Mouse (Mus musculus) cerebellum, adult (tissue): ENCODE results near the gene Agxt.
A peak's percentile ranks its signal among the peaks of the same experiment; 100 is the strongest.

Source experiments
- ATAC-seq: cut with Nextera tagmentation; 2 replicates; pipeline ENCODE4 v1.9.2; 2017; ENCODE audit warnings: mild to moderate bottlenecking, moderate library complexity, mixed read lengths; ENCODE audit not compliant: insufficient number of reproducible peaks, low FRiP score, low TSS enrichment

The Agxt gene

DNA sequence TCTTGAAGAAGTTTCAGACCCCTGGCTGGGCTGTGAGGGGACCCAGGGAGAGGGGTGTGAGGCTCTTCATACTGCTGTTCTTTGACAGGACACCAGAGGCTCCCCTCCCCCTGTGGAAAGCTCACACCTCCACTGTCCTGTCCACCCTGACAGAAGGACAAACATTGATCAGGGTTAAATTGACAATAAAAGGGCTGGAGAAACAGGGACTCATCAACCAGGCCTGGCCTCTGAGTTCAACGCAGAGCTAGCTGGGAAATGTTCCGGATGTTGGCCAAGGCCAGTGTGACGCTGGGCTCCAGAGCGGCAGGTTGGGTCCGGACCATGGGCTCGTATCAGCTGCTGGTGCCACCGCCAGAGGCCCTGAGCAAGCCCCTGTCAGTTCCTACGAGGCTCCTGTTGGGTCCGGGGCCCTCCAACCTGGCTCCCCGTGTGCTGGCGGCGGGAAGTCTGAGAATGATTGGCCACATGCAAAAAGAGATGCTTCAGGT, at the start of gene Agxt:
Gene Agxt, plus strand, starts transcription at position 205 of the 491 bp plus-strand sequence.
- ATAC-seq: no peak

DNA sequence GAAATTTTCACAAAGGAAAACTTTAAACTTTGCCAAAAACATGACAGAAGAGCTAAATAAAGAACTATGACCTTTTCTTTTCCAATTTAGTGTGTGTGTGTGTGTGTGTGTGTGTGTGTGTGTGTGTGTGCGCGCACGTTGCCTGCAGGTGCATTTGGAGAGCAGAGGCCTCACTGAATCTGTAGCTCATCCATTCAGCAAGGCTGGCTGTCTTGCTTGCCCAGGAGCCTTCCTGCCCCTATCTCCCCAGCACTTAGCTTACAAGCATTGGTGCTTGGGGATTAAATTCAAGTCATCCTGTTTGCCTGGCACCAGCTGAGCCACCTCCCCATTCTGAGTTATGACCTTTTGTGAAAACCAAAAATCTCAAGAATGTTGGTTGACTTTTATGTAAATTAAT, 42.5 kb upstream of the Agxt start:
- no peak for ATAC-seq

DNA sequence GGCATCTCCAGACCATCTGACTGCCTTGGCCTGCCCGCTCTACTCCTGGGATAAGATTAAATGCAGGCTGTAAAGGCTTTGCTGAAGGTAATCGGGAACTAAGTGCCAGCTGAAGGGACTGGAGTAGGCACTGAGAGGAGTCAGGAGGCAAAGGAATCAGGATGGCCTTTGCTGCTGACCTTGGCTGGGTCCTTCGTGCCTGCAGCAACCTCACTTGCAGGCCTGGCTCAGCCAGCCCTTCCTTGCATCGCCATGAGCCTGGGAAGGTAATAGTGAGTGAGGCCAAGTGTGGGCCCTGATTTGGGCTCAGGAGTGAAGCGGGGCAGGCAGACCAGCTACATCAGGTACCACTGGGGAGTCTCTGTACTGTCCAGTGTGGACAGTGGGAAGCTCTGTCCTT, 36.1 kb upstream of the Agxt start:
- no peak for ATAC-seq

DNA sequence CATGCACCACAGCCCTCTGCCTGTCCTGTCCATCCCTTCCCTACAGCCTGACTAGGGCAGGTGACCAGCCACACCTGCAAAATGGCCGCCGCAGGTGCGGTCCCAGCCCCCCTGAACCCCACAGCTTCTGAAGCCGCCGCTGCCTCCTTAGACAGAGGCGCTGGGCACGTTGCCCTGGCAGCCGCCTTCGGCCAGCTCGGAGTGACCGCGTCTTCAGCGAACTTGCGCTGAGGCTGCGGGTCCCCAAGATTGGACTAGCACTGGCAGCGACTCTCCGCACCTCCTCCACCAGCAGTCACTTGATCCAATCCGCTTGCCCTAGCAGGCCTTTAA, 34.8 kb upstream of the Agxt start:
- ATAC-seq: no peak

DNA sequence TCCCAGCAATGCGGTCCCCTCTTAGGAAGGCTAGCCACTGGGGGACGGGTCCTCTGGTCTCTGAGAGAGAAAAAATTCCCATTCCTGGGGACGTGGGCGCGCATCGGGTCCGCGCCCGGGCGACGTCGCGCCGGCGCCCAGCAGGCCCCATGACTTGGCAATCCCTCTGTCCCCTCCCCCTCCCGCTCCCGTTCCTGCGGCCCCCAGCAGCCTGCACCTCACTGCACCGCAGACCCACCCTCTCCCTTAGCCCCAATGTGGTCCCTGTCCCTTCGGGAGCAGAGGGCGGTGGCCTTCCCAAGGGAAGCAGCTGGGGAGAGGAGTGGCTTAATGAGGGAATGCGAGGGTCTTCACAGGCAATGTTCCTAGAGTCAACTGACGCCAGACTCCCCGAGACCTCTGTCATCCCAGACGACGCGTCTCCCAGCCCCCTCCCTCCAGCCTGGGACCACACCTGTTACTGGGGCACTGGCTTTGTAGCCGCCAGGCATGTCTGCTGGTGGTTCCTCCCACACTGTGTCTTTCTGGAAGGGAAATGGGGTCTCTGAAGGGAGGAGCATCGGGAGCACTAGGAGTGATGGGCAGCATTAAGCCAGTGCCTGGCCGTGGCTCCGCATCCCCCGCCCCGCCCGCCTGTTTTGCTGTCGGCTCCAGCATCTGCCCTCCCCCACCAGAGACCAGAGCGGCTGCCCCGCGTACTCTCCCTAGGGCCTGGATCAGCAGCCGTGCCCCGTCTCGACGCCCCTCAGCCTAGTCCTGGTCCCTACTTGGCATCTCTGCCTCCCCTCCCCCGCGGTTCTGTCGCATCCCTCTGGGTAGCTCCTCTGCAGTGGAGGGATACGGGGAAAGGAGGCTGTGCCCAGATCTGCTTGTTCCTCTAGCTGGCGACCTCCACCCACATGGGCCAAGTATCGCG, 34.2 kb upstream of the Agxt start:
- ATAC-seq: peak; percentile 33

DNA sequence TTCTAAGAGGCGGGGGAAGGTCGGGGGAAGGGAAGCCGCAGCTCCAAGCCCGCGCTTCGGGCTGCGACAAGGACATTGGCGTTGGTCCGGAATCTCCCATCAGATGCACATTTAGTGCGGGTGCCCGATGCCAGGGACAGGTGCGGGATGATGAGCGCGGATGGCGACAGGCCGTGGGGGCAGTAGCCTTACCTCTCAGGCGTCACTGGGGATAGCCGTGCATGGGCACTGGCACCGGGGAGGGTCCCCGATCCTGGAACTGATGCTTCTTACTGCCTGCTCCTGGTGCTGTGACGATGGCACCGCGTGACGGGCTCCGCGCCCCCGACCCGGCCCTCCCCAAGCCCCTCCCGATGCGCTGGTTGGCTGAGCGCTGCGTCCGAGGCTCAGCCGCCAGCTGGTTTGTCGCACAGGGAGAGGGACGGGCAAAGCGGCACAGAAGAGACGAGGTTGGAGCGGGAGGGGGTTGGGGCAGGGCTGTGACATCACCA, 33.4 kb upstream of the Agxt start, which contains the start of gene Kif1a:
Gene Kif1a, minus strand, starts transcription at position 381 of the 491 bp plus-strand sequence.
- peak; percentile 86 for ATAC-seq

DNA sequence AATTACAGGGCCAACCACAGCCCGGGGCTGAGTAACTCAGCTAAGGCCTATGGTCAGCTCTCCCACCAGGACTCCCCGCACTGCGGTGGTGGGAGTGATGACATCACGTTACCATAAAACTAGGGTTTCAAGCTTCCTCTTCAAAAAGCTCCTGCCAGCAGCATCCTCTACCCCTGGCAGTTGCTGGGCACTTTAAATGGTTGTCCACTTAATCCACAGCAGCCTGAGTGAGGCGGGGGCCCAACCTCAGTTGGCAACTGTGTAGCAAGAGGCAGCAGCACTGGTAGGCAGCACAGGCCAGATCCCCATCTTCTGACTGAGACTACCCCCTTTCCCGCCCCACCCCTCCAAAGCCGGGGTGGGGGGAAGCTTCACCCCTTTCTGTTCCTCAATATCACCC, 32.3 kb upstream of the Agxt start:
- ATAC-seq: no peak

DNA sequence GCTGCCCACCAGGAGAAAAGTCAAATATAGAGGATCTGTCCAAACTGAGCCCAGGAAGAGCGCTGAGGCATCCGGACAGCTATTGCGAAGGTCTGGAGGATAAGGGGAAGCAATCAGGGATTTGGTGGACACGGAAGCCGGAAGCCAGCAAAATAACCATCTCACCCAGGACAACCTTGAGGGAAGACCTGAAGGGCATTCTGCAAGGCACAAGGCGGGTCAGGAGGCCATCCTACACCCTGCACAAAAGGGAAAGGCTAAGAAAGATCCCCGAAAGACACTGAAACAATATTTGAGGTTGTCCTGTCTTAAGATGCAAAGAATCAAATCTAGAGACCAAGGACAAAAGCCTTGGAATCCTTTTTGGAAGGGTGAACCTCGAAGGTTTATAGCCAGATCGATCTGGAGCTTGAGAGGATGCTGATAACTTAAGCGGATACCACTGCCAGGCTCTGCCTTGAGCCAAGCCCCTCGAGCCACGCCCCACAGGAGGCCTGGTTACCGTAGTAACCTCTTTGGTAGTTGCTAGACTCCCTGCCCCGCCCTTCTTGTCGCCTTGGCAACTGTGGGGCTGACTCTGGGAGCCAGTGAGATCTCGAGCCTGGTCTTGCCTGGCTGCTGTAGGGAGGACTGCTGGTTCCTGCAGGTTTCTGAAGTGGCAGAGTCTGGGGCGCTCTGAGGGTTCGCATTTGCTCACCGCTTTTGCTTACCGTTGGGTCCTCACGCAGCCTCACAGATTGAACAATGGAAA, 20.2 kb upstream of the Agxt start:
- peak; percentile 98 for ATAC-seq

DNA sequence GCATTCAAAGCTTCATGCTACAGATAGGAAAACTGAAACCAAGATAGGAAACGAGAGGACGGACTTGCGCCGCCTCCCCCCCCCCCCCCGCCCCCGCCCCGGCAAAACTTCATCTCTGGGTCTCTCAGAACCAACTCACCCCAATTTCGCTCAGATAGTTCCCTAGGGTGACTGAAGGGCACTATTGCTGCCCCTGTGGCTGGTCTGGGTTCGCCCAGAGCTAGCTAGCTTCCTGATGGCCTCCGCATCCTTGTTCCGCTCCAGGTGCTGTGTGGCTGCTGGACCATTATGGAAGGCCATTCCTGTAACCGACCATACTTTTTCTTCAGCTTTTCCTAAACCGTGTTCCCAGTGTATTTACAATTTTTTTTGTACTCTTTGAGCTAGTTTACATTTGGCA, 19.6 kb upstream of the Agxt start:
- ATAC-seq: no peak

DNA sequence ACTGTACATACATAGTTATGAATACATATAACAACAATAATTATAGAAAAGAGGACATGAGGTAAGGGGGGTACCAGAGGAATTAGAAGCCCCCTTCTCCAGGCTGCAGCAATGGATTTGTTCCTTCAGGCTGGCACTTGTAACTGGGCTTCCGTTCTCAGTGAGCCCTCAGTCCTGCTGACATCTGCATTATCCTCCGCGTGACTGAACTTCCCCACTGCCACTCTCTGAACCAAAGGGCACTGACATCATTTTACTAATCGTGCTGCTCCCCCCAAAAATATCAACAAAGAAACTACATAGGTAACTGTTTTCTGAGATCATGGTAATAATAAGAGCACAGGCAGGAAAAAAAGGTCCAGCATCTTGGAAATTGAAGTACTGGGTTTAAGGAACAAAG, 16.2 kb upstream of the Agxt start:
- no peak for ATAC-seq

DNA sequence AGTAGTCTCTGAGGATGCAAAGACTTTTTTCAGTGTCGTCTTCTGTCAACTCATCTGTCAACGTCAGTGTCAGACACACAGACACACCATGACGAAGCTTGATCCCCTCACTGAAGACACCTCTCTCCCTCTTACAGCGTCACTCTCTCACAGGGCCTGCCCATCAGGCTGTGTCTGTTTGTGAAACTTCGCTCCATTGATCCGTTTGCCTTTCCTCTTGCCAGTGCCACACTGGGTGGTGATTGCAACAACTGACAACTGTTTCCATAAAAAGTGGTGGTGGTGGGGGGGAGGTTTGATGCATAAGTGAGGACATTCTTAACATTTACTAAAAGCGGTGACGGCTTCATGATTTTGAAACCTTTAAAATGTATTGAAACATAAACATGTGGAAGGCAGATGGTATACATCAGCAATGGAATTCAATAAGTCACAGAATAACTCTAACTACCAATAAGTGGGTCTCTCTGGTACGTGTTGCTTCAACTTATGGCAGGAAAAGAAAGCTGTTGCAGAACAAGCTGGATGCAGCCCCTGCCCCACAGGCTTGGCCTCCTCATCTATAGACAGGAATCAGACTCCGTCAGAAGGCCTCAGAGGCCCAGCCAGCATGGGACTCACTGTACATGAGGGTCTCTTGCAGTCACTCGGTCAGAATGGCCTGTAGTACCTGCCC, 11.7 kb upstream of the Agxt start:
- no peak for ATAC-seq

DNA sequence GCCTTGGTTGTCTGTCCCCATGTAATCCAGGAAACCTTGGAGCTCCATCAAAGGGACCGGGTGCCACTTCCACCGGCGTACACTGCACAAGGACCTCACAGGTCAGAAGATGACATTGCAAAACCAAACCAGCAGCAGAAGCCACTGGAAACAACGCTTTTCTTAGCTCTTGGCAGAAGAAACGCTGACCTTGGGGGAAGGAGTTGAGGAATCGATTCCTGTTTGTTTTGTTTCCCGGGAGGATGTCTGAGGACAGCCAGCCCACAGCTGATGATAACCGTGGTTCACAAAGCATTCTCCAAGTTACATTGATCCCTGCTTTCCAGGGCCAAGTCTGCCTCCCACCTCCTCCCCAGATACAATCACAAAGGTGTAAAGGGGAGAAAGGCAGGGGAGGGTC, 11.0 kb upstream of the Agxt start:
- ATAC-seq: no peak

DNA sequence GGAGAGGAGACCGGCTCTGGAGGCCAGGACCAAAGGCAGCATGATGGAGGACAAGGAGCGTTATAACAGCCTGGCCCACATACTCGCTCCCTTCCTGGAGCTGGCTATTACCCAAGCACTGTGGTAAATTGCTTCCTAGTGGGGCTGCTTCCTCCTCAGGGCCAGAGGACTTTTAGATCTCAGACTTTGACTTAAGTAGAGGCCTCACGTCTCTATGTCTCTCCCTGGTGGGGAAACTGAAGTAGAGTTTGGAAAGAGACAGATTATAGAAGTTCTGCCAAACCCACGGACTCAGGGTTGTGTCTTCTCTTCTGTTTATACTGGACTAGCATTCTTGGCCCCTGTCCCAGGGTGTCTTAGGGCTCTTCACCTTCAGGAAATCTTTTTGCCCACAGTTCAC, 9.8 kb upstream of the Agxt start:
- ATAC-seq: no peak

DNA sequence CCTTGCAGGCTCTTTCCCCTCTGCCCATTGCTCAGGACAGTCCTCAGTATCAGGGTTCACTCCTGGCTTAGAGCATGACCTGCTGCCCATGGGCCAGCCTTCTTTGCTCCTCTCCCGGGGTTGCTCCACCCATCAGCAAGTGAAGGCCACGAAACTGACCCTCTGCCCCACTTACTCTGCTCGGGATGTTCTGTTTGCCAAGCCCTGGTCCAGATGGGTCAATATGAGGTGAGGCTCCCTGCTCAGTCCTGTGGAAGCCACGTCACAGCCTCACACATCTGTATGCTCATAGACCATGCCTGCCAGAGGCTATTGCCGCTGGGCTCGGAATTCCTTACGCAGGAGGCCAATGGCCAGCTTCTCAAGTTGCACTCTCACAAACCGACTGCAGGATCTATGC, 6.8 kb upstream of the Agxt start:
- ATAC-seq: no peak

DNA sequence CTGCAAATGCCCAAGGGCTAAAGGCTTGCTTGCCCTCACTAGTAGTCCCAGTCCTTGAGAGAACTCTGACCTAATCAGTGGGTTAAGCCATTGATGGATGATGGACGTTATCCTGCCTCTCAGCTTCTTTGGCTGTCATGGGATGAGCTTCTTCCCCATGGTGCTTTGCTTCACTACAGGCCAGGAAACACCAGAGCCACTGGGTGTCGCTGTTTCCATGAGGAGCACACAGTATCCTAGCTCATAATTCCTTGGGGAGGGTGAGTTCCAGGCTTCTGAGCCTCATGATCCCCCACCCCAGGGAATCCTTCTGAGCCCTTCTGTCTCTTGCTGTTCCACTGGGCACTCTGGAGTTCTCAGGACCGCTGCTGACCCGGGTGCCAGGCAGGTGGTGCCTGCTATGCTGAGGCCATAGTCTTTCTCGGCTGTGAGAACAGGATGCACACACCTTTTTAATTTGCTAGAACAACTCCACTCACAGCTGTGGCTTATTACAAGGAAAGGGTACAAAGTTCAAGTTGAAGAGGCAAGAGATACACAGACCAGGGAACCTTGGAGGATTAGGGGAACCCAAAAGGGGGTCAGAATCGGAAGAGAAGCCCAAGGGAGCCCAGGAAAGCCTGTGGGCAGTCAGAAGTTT, 6.2 kb upstream of the Agxt start:
- ATAC-seq: peak; percentile 75

DNA sequence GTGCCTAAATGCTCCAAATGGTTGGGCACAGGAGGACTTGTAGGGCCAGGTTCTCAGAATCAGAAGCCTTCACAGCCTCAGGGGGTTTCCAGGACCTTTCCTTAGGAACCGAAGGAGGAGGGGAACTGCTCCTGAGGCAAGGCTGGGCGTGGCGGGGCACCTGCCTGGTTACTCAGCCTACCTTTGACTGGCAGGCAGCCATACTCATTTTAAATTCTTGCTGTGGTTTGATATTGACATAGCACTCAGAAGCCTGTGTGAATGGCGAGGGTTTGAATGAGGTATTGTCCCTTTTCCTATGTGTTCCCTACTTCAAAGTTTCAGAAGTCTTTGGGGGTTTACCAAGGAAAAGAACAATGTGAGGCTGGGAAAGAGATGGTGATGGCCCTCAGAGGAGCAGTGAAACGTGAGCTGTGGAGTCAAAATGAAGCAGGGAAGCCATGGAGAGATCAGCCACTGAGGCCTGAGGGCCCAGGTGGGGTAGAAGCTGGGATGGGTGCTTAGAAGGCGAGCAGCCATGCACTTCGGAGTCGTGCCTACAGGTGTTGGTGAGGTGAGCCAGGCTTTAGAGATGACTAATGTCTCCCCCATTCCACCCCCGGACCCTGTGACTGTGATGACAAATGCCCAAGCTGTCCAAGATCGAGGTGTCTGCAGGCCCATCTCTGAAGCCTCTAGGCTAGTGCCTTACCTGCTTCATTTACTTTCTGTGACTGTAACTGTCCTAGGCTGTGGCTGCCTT, 4.6 kb upstream of the Agxt start:
- ATAC-seq: no peak

DNA sequence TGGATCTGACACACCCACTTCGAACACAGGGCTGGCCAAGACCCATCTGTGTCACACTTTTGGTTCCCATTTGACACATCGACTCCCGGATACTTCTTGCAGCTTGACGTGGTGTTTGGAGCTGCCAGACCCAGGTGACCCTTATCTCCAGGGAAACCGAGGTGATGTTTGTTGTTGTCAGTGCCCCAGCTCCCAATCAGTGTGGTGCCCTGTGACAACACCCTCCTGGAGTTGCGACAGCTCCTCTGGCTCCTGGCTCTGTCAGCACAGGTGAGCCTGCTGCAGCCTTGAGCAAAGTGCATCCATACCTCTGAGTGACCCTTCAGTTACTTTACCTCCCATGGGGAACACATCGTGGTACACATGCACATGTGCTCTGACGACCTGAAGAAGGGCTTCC, 2.4 kb upstream of the Agxt start:
- no peak for ATAC-seq

DNA sequence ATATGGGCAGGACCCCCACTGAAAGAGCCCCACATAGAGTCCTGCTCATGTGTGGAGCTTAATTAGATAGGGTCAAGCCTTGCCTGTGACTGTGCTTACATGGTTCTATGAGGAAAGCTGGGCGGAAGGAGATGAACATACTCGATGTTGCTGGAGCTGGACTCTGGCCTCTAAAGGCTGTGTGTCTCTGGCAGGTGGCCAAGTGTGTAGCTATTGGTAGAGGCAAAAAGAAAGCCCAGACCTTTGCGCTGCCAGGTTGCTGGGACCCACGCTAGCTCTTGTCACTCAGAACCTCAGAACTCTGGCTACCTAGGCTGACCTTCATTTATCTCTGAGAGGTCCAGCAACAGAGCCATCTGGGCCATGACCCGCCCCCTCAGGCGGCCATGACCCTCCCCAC, 3.5 kb downstream of the Agxt start:
- no peak for ATAC-seq

DNA sequence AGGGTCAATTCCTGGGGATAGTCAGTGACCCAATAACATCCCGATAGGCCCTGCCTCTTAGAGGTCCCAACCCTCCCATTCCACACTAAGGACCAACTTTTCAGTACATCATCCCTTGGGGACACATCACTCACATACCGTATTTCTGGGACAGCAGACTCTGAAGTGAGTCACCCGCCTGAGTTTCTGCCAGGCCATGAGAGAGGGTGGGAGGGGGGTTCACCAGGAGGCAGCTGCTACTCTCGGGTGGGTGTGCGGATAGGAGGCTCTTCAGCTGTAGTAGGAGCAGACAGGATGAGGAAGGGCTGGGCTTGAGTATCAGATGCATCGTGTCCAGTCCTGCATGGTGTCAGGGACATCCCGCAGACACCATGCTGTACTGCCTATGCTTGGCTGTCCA, 4.7 kb downstream of the Agxt start:
- ATAC-seq: no peak

DNA sequence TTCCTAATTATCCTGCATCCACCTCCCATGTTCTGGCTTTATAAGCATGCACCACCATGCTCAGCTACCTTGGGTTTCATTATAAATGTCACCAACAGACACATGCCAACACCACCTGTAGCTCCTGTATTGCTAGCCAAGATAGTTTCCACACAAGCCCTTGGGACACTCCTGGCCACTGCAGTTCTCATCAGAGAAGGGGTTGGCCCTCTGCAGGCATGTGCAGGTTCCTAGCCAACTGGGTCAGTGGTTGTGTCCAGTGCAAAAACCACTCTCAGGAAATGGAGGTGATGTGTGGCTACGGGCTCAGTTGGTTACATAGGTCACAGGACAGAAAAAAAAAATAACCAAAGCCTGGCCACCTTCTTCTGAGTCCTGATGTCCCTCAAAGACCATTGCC, 7.8 kb downstream of the Agxt start:
- ATAC-seq: no peak
